Mouse (Mus musculus) MEL (cell line): ENCODE data around the gene Pafah1b1. TPM values are rescaled to one million over a fixed set of nuclear protein-coding genes. Genes with fewer than 3 reads are reported as not detected.

Source experiments
- DNase-seq: peaks from one replicate; pipeline ENCODE4 v3.0.0; 2011; ENCODE audit warnings: low read depth, low spot score
- H3K27ac ChIP-seq: 2 replicates; pipeline ENCODE4 v1.5.1; 2012; ENCODE audit warnings: low read depth, mild to moderate bottlenecking, control low read depth, low read length, moderate library complexity; ENCODE audit not compliant: control insufficient read depth
- H3K27me3 ChIP-seq, 2 experiments: fragments of 150-350 bp in 1 of 2; sonication (generic) in 1 of 2; 2 replicates each; pipeline ENCODE4 v1.6.1; 2012; ENCODE audit warnings: low read length in 2 of 2, mild to moderate bottlenecking in 2 of 2, improper control_type of control experiment in 1 of 2, moderate library complexity in 1 of 2; ENCODE audit not compliant: insufficient read depth in 2 of 2, control insufficient read depth in 1 of 2
- H3K36me3 ChIP-seq, 2 experiments: 2 replicates each; pipeline ENCODE4 v1.6.1; 2012 to 2014; ENCODE audit warnings: low read length in 2 of 2, improper control_type of control experiment in 1 of 2, inconsistent platforms in 1 of 2, mild to moderate bottlenecking in 1 of 2; ENCODE audit not compliant: insufficient read depth in 2 of 2, control insufficient read depth in 1 of 2
- H3K4me1 ChIP-seq, 2 experiments: fragments of 150-350 bp in 1 of 2; sonication (generic) in 1 of 2; 2 replicates each; pipeline ENCODE4 v1.6.1; 2012; ENCODE audit warnings: low read length in 2 of 2, improper control_type of control experiment in 1 of 2, mild to moderate bottlenecking in 1 of 2; ENCODE audit not compliant: insufficient read depth in 2 of 2, control insufficient read depth in 1 of 2
- H3K4me3 ChIP-seq, 2 experiments: fragments of 150-350 bp in 1 of 2; sonication (generic) in 1 of 2; 2 replicates each; pipeline ENCODE4 v1.5.1; 2012; ENCODE audit warnings: low read depth in 2 of 2, low read length in 2 of 2, mild to moderate bottlenecking in 2 of 2, moderate library complexity in 2 of 2, control low read depth in 1 of 2, improper control_type of control experiment in 1 of 2; ENCODE audit not compliant: control insufficient read depth in 1 of 2, insufficient read depth in 1 of 2
- H3K79me2 ChIP-seq: 2 replicates; pipeline ENCODE4 v1.6.1; 2012; ENCODE audit warnings: mild to moderate bottlenecking, low read length, moderate library complexity; ENCODE audit not compliant: control insufficient read depth, poor library complexity, insufficient read depth
- H3K9ac ChIP-seq: 2 replicates; pipeline ENCODE4 v1.6.1; 2012; ENCODE audit warnings: low read depth, mild to moderate bottlenecking, control low read depth, low read length, moderate library complexity; ENCODE audit not compliant: control insufficient read depth, poor library complexity, severe bottlenecking
- H3K9me3 ChIP-seq: fragments of 150-350 bp; sonication (generic); replicated peaks from 2 replicates; pipeline ENCODE4 v1.6.1; 2012; ENCODE audit warnings: mild to moderate bottlenecking, low read length, improper control_type of control experiment, moderate library complexity; ENCODE audit not compliant: insufficient read depth
- BHLHE40 ChIP-seq: IDR thresholded peaks from 2 replicates; pipeline ENCODE4 v1.6.1; 2012; ENCODE audit warnings: low read depth, mild to moderate bottlenecking, inconsistent platforms, low read length, improper control_type of control experiment, borderline replicate concordance
- CHD1 ChIP-seq: IDR thresholded peaks from 2 replicates; pipeline ENCODE4 v1.6.1; 2012; ENCODE audit warnings: low read depth, mild to moderate bottlenecking, inconsistent platforms, low read length, improper control_type of control experiment
- CHD2 ChIP-seq: IDR thresholded peaks from 2 replicates; pipeline ENCODE4 v1.6.1; 2011; ENCODE audit warnings: low read length, improper control_type of control experiment
- CTCF ChIP-seq, 3 experiments: IDR thresholded peaks in 2 of 3; conservative IDR thresholded peaks in 1 of 3; 2 replicates each; pipeline ENCODE4 v1.5.1; 2011 to 2012; ENCODE audit warnings: low read length in 3 of 3, low read depth in 2 of 3, mild to moderate bottlenecking in 2 of 3, improper control_type of control experiment in 1 of 3, inconsistent platforms in 1 of 3, mixed read lengths in 1 of 3, moderate library complexity in 1 of 3; ENCODE audit not compliant: control insufficient read depth in 1 of 3, insufficient read depth in 1 of 3, poor library complexity in 1 of 3, severe bottlenecking in 1 of 3
- ELF1 ChIP-seq: IDR thresholded peaks from 2 replicates; pipeline ENCODE4 v1.6.1; 2014; ENCODE audit warnings: low read depth, mild to moderate bottlenecking, inconsistent platforms, low read length, improper control_type of control experiment, moderate library complexity
- EP300 ChIP-seq, 2 experiments: IDR thresholded peaks; 2 replicates each; pipeline ENCODE4 v1.6.1; 2011; ENCODE audit warnings: improper control_type of control experiment in 2 of 2, low read length in 2 of 2, low read depth in 1 of 2, mild to moderate bottlenecking in 1 of 2
- ETS1 ChIP-seq: IDR thresholded peaks from 2 replicates; pipeline ENCODE4 v1.6.1; 2012; ENCODE audit warnings: low read depth, mild to moderate bottlenecking, inconsistent platforms, low read length, improper control_type of control experiment, moderate library complexity
- GABPA ChIP-seq: IDR thresholded peaks from 2 replicates; pipeline ENCODE4 v1.6.1; 2012; ENCODE audit warnings: low read depth, mild to moderate bottlenecking, inconsistent platforms, low read length, improper control_type of control experiment, moderate library complexity
- GATA1 ChIP-seq: IDR thresholded peaks from 2 replicates; pipeline ENCODE4 v1.6.1; 2011; ENCODE audit warnings: low read depth, low read length, improper control_type of control experiment
- HCFC1 ChIP-seq: IDR thresholded peaks from 2 replicates; pipeline ENCODE4 v1.6.1; 2012; ENCODE audit warnings: low read depth, mild to moderate bottlenecking, inconsistent platforms, low read length, improper control_type of control experiment, moderate library complexity
- JUND ChIP-seq: IDR thresholded peaks from 2 replicates; pipeline ENCODE4 v1.6.1; 2011; ENCODE audit warnings: low read depth, mild to moderate bottlenecking, improper control_type of control experiment, low read length
- KAT2A ChIP-seq: conservative IDR thresholded peaks from 2 replicates; pipeline ENCODE4 v1.6.1; 2012; ENCODE audit warnings: low read depth, low read length, improper control_type of control experiment, inconsistent platforms
- MAFK ChIP-seq: IDR thresholded peaks from 2 replicates; pipeline ENCODE4 v1.6.1; 2011; ENCODE audit warnings: low read depth, mild to moderate bottlenecking, low read length, improper control_type of control experiment, borderline replicate concordance
- MAX ChIP-seq: IDR thresholded peaks from 2 replicates; pipeline ENCODE4 v1.6.1; 2011; ENCODE audit warnings: low read length, improper control_type of control experiment
- MAZ ChIP-seq: IDR thresholded peaks from 2 replicates; pipeline ENCODE4 v1.6.1; 2012; ENCODE audit warnings: low read depth, mild to moderate bottlenecking, inconsistent platforms, low read length, improper control_type of control experiment
- MEF2A ChIP-seq: IDR thresholded peaks from 2 replicates; pipeline ENCODE4 v1.6.1; 2014; ENCODE audit warnings: low read depth, mild to moderate bottlenecking, inconsistent platforms, low read length, improper control_type of control experiment; ENCODE audit not compliant: poor library complexity, insufficient replicate concordance, severe bottlenecking; ENCODE audit errors: extremely low read depth
- MXI1 ChIP-seq: IDR thresholded peaks from 2 replicates; pipeline ENCODE4 v1.6.1; 2011; ENCODE audit warnings: mild to moderate bottlenecking, low read depth, low read length, improper control_type of control experiment
- MYB ChIP-seq: IDR thresholded peaks from 2 replicates; pipeline ENCODE4 v1.6.1; 2011; ENCODE audit warnings: mild to moderate bottlenecking, low read depth, low read length, improper control_type of control experiment
- NELFE ChIP-seq: IDR thresholded peaks from 2 replicates; pipeline ENCODE4 v1.6.1; 2011; ENCODE audit warnings: low read depth, low read length, improper control_type of control experiment
- NRF1 ChIP-seq: IDR thresholded peaks from 2 replicates; pipeline ENCODE4 v1.6.1; 2014; ENCODE audit warnings: low read depth, mild to moderate bottlenecking, inconsistent platforms, low read length, improper control_type of control experiment, moderate library complexity; ENCODE audit not compliant: poor library complexity, insufficient read depth, severe bottlenecking
- POLR2A ChIP-seq, 2 experiments: IDR thresholded peaks; 2 replicates each; pipeline ENCODE4 v1.6.1; 2011 to 2012; ENCODE audit warnings: low read length in 2 of 2, mild to moderate bottlenecking in 2 of 2, control low read depth in 1 of 2, improper control_type of control experiment in 1 of 2, low read depth in 1 of 2, moderate library complexity in 1 of 2; ENCODE audit not compliant: control insufficient read depth in 1 of 2, insufficient read depth in 1 of 2, poor library complexity in 1 of 2
- POLR2AphosphoS2 ChIP-seq: IDR thresholded peaks from 2 replicates; pipeline ENCODE4 v1.6.1; 2011; ENCODE audit warnings: low read length, improper control_type of control experiment
- POLR2AphosphoS5 ChIP-seq: IDR thresholded peaks from 2 replicates; pipeline ENCODE4 v1.6.1; 2012; ENCODE audit warnings: low read depth, borderline replicate concordance, mild to moderate bottlenecking, inconsistent platforms, low read length, moderate library complexity, mixed read lengths
- RAD21 ChIP-seq: IDR thresholded peaks from 2 replicates; pipeline ENCODE4 v1.6.1; 2011; ENCODE audit warnings: mild to moderate bottlenecking, low read depth, low read length, improper control_type of control experiment
- RCOR1 ChIP-seq: IDR thresholded peaks from 2 replicates; pipeline ENCODE4 v1.6.1; 2012; ENCODE audit warnings: low read depth, mild to moderate bottlenecking, inconsistent platforms, low read length, improper control_type of control experiment
- SIN3A ChIP-seq: IDR thresholded peaks from 2 replicates; pipeline ENCODE4 v1.6.1; 2012; ENCODE audit warnings: low read length, improper control_type of control experiment, inconsistent platforms
- SMC3 ChIP-seq: IDR thresholded peaks from 2 replicates; pipeline ENCODE4 v1.6.1; 2011; ENCODE audit warnings: low read depth, low read length, improper control_type of control experiment
- TAL1 ChIP-seq: IDR thresholded peaks from 2 replicates; pipeline ENCODE4 v1.6.1; 2012; ENCODE audit warnings: mild to moderate bottlenecking, inconsistent platforms, low read length, moderate library complexity, mixed read lengths
- TBP ChIP-seq: IDR thresholded peaks from 2 replicates; pipeline ENCODE4 v1.8.0; 2011; ENCODE audit warnings: low read depth, low read length, improper control_type of control experiment
- TCF12 ChIP-seq: IDR thresholded peaks from 2 replicates; pipeline ENCODE4 v1.6.1; 2014; ENCODE audit warnings: low read depth, mild to moderate bottlenecking, inconsistent platforms, low read length, improper control_type of control experiment, moderate library complexity
- UBTF ChIP-seq: IDR thresholded peaks from 2 replicates; pipeline ENCODE4 v1.6.1; 2012; ENCODE audit warnings: low read depth, mild to moderate bottlenecking, inconsistent platforms, low read length, improper control_type of control experiment, moderate library complexity, borderline replicate concordance; ENCODE audit not compliant: insufficient read depth
- USF1 ChIP-seq: IDR thresholded peaks from 2 replicates; pipeline ENCODE4 v1.6.1; 2014; ENCODE audit warnings: low read depth, mild to moderate bottlenecking, inconsistent platforms, low read length, improper control_type of control experiment, moderate library complexity
- ZKSCAN1 ChIP-seq: IDR thresholded peaks from 2 replicates; pipeline ENCODE4 v1.6.1; 2012; ENCODE audit warnings: low read depth, mild to moderate bottlenecking, inconsistent platforms, low read length, improper control_type of control experiment, moderate library complexity
- ZMIZ1 ChIP-seq: IDR thresholded peaks from 2 replicates; pipeline ENCODE4 v1.6.1; 2012; ENCODE audit warnings: low read depth, mild to moderate bottlenecking, inconsistent platforms, low read length, improper control_type of control experiment, moderate library complexity
- ZNF384 ChIP-seq: IDR thresholded peaks from 2 replicates; pipeline ENCODE4 v1.6.1; 2012; ENCODE audit warnings: low read depth, mild to moderate bottlenecking, inconsistent platforms, low read length, improper control_type of control experiment
- polyA plus RNA-seq, 2 experiments: library from polyadenylated mRNA; stranded (reverse) in 1 of 2; unstranded in 1 of 2; fragments of >175 nt in 1 of 2; fragments of >200 nt in 1 of 2; gene quantifications; 2 replicates each; pipeline versions ENCODE4 v1.2.1 to v1.2.4; 2012; ENCODE audit warnings: low replicate concordance in 2 of 2, low read depth in 1 of 2; ENCODE audit not compliant: insufficient read length in 2 of 2, insufficient read depth in 1 of 2, missing spikeins in 1 of 2
- total RNA-seq: library from RNA; depleted of rRNA; stranded (reverse); fragments of 300-350 nt; gene quantifications from 2 replicates; pipeline ENCODE4 v1.2.3, GENCODE M21; 2012; rRNA removed

The Pafah1b1 gene
- total RNA-seq, result 65.8 and 67.4 TPM in 2 replicates
- polyA plus RNA-seq, result 10 to 100 TPM in 1 of 2 experiments, not detected in 1; 54.5 TPM

DNA sequence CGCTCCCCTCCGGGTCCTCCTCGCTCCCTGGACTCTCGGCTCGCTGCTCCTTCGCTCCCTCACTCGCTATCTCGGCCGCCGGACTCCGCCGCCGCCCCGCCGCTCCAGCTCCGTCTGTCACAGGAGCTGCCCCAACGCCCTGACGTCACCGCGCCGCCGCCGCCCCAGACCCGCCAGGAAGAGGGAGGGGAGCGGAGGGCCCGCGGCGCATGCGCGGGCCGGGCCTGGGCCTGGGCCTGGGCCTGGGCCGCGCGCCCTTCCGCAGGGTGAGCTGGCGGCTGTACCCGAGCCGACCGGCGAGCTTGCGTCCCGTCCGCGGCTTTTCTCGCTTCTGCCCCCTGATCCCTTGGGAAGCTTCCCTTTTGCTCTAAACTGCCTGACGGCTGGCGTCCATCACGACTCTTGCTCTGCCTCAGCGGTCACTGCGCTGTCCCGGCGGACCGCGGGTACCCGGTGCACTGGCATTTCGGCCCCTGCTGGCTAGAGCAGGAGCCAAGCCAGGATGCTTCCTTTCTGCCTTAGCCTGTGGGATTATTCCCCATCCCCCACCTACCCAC lies at the start of gene Pafah1b1:
Gene Pafah1b1, minus strand, starts transcription at position 436 of the 557 bp plus-strand sequence.
- Histone ChIP-seq H3K9me3 (no peaks in the 10 kb centered on the region), H3K27me3 (no peaks in the 10 kb centered on the region), H3K27ac (peak within 1 kb of the TSS; percentile 91), H3K79me2 (peaks cover 43% of the 10 kb centered on the region), H3K4me1 (peaks cover 12 to 19% of the 10 kb centered on the region in 2 experiments), H3K36me3 (peaks cover 0 to 30% of the 10 kb centered on the region in 2 experiments; a peak in 3 of 4 replicates), H3K4me3 (peak within 1 kb of the TSS; percentile 79 to 99), H3K9ac (peak within 1 kb of the TSS; percentile 92)
- DNase-seq, result peak; percentile 96
- TF ChIP-seq TAL1, result no peak
- TF ChIP-seq MXI1, result no peak; the same call in 1 of the 2 replicates
- no peak for TF ChIP-seq SMC3
- TF ChIP-seq NRF1, result peak; percentile 90
- no peak for TF ChIP-seq UBTF
- no peak for TF ChIP-seq GATA1
- TF ChIP-seq MYB, result peak; percentile 10; the same call in 1 of the 2 replicates
- TF ChIP-seq CTCF (IDR thresholded peaks at IDR 0.05 in 2 of 3, conservative IDR thresholded peaks at IDR 0.05 in 1 of 3; ENCODE audit: control insufficient read depth in 1 of 3, insufficient read depth in 1 of 3, low read depth in 2 of 3, low read length in 3 of 3, poor library complexity in 1 of 3, severe bottlenecking in 1 of 3), result 0 out of 6 replicates have a peak, but pooled peaks of 1 of the 3 experiments have one; percentile 5
- peak; percentile 97 for TF ChIP-seq ZMIZ1
- TF ChIP-seq POLR2AphosphoS2, result peak; percentile 84; the same call in 1 of the 2 replicates
- 0 out of 2 replicates have a peak, but pooled peaks have one; percentile 8 for TF ChIP-seq ZNF384
- TF ChIP-seq POLR2AphosphoS5, result no peak
- TF ChIP-seq RAD21, result no peak
- peak; percentile 50; the same call in 1 of the 2 replicates for TF ChIP-seq MAX
- peak; percentile 27; the same call in 1 of the 2 replicates for TF ChIP-seq MAZ
- no peak for TF ChIP-seq MAFK
- TF ChIP-seq CHD1, result no peak
- peak; percentile 67; the same call in 1 of the 2 replicates for TF ChIP-seq ELF1
- TF ChIP-seq JUND, result no peak
- TF ChIP-seq NELFE, result peak; percentile 99
- no peak for TF ChIP-seq MEF2A
- TF ChIP-seq CHD2, result no peak
- peak; percentile 68 for TF ChIP-seq SIN3A
- peak; percentile 93 to 100 for TF ChIP-seq POLR2A (IDR thresholded peaks at IDR 0.05; ENCODE audit: control insufficient read depth in 1 of 2, insufficient read depth in 1 of 2, low read depth in 1 of 2, low read length in 2 of 2, poor library complexity in 1 of 2)
- TF ChIP-seq HCFC1, result peak; percentile 81
- no peak for TF ChIP-seq EP300 (IDR thresholded peaks at IDR 0.05; ENCODE audit: low read depth in 1 of 2, low read length in 2 of 2)
- no peak; the same call in 1 of the 2 replicates for TF ChIP-seq TBP
- TF ChIP-seq ETS1, result peak; percentile 55
- peak; percentile 63; the same call in 1 of the 2 replicates for TF ChIP-seq ZKSCAN1
- TF ChIP-seq USF1, result no peak
- no peak; the same call in 1 of the 2 replicates for TF ChIP-seq KAT2A
- TF ChIP-seq TCF12, result peak; percentile 55
- 0 out of 2 replicates have a peak, but pooled peaks have one; percentile 18 for TF ChIP-seq RCOR1
- TF ChIP-seq GABPA, result no peak
- no peak for TF ChIP-seq BHLHE40
